Mouse (Mus musculus): ENCODE results near the gene Prkg1.

Prkg1 gene

DNA sequence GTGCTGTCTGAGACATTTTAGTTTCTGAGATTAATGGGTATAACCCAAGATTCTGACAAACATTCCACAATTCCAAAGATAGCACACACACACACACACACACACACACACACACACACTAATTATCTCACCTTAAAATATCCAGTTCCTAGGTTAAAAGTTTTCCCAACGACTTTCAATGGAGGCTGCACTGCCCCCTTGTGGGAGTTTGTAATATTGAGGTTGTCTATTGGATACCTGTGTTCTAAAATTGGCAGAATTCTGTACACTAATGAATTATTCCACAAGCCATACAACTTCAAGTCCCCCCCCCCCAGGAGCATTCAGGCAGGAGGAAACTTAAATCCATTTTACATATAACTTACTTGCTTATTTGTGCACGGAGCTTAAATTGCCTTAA, 18.2 kb downstream of the Prkg1 start:
- peak in 1 of 2 experiments; percentile 27 for DNase-seq (ENCODE audit: low spot score in 2 of 2)

DNA sequence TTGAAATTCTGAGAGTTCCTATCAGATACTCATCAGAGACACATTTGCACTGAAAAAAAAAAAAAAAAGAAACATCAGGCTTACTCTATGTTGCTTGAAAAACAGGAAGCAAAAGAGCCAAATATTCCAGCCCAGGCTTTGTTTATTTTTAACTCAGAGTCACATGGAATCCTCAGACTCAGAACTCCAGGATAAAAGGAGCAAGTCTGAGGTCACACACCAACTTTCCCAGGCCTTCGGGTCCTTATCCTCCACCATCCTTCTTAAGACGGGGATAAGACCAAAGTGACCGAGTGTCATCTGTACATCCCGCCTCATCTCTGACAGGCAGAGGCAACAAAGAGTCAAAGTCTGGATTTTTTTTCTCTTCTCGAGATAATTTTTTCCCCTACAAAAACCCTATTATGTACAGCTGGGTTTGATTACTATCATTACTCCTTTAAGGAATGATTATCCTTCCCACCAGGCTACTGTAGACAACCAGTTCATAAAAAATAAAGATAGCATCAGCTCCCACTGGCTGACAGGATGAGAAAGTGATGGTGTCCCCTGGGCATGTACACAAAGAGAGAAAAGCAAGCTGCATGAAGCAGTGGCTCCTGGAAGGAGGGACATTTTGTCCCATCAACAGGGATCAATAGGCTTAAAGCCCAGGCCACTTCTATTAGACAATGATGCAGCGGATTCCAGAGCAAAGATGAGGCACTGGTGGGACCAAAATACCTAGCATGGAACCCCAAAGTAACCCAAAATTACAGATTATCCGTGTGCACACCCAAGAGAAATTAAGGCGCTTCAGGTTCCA, 21.4 kb downstream of the Prkg1 start:
- DNase-seq (ENCODE audit: low spot score in 2 of 2), result no peak

DNA sequence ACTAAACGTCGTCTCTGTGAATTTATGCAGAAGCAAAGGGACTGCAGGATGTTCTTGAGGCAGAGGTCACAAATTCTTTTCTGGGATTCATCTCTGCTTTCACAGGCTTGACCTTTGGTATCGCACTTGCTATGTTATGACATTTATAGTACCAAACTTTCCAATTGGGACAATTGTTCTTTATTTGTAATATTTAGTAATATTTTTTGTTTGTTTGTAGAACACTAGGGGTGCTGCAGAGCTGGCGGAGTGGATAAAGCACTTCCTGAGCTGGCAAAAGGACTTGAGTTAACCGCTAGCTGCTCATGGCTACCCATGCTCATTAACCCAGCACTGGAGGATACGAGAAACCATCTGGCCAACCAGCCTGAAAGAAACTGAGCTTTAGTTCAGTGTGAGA, 49.9 kb downstream of the Prkg1 start:
- no peak for DNase-seq (ENCODE audit: low spot score in 2 of 2)

DNA sequence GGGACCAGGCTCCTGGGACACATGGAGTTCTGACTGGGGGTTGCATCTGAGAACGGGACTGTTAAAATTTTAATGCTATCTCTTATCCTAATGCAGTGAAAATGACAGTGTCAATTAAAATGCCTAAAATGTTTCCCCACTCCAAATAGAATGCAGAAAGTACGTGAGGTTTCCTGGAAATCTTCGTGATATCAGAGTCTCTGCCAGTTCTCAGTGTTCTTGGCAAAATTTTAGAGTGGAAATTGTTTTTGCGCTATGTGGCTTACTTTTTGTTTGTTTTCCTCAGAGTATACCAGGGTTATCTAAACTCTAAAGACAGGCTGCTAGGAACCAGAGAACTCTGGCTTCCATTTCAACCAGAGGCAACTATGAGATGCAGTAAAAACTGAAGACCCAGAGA, 50.4 kb downstream of the Prkg1 start:
- DNase-seq (ENCODE audit: low spot score in 2 of 2), result no peak

DNA sequence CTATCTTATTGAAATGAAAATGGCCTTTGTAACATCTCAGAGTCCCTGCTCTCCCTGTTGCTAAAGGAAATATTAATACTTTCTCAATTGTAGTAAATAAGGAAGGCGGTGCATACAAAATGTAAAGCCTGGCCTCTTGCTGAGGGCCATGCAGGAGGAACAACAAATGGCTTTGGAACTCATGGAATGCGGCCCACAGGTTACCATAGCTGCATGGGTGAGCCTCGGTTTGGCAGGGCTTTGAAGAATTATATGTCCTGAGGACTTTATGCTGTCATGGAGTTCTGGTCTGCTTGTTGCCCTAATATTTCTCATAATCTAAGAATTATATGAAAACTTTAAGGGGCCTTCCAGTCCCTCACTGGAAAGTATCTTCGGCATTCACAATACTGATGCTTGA, 51.5 kb downstream of the Prkg1 start:
- DNase-seq (ENCODE audit: low spot score in 2 of 2), result no peak

DNA sequence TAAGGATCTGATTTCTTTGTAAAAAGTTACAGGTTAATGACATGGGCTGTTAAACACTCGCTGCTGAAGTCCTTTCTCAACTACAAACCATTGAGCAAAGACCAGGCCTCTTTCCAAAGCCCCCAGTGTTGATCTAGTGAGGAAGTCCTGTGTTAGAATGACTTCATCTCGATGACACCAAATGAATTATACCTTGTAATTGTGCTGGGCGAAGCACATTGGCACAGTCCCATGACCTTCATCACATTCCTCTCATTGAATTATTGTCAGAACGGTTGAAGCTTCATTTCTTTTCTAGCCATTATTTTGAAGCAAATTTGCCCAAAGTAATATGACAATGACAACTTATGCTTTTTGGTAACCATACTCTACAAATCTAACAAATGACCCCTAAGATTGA, 54.5 kb downstream of the Prkg1 start:
- no peak for DNase-seq (ENCODE audit: low spot score in 2 of 2)

DNA sequence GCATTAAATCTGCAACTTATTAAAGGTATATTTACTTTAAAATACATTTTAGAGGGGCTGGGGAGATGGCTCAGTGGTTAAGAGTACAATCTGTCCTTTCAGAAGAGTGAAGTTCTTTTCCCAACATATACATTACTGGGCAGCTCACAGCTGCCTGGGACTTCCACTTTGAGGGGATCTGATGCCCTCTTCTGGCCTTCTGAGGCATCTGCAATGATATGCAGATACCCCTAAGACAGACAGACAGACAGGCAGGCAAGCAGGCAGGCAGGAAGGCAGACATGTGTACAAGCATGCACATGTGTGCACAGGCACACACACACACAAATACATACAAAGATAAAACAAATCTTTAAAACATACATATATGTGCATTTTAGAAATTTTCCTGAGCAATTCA, 60.8 kb downstream of the Prkg1 start:
- no peak for DNase-seq (ENCODE audit: low spot score in 2 of 2)

DNA sequence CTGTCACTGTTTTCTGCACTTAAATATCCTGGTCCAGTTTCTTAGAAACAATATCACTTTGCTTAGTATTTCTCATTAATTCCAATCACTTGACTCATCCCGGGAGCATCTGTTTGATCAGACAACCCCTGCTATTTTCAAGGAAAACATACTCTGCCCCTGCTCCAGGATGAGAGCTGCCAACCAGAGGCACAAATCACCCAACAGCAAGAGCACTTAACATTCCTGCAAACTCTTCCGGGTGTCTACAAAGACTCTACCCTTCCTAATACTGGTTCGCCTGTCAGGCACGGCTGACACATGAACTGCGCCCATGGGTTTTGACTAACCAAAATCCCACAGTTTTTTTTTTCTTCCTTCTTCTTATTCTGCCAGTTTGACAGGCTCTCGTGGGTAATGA, 65.9 kb downstream of the Prkg1 start:
- no peak for DNase-seq (ENCODE audit: low spot score in 2 of 2)

DNA sequence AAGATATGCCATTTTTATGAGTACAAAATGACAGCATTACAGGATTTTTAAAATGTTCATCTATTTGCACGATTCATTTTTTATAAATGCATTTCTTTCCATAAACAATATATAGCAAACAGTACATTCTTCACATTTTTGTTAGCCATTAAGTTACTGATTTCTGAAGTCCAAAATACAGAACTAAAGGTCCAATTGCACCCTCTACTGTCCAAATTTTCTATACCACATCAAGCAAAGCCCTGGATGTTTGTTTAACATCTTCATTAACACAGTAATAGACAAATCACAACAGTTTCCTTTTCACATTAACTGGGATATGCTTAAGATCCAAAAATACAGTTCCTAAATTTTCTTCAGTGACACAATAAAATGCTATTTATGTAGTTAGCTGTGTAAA, 84.0 kb downstream of the Prkg1 start:
- DNase-seq (ENCODE audit: low spot score in 2 of 2), result no peak

DNA sequence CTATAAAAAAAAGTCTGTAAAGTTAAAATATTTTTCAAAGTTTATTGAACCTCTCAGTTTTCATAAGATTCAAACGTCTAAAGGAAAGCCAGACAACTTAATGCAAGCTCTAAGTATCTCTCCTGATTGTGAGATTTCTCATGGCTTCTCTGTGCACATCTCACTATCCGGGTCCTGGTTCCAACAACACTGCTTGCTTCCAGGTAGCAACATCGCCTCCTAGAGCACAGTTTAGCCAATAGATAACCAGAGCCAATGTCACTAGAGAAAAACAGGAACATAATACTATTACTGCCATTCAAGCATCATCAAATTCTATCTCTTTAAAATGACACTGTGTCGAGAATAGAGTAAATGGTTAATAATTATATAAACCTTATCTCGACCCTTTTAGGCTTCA, 86.5 kb downstream of the Prkg1 start:
- no peak for DNase-seq (ENCODE audit: low spot score in 2 of 2)

DNA sequence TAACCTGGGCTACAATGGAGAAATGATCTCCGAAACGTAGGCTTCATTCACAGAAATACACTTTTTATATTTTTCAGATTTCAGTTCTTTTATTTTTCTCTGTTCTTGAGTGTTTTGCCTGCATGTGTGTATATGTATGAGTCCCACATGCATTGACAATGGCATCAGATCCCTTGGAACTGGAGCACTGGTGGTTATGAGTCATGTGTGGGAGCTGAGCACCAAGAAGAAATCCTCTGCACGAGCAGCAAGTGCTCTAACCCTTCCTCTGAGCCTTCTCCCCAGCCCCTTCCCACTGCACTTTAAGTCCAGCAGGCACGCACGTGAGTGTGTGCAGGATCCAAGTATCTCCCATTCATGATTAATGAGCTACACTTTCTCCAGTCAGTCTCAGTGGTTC, 93.1 kb downstream of the Prkg1 start:
- no peak for DNase-seq (ENCODE audit: low spot score in 2 of 2)

DNA sequence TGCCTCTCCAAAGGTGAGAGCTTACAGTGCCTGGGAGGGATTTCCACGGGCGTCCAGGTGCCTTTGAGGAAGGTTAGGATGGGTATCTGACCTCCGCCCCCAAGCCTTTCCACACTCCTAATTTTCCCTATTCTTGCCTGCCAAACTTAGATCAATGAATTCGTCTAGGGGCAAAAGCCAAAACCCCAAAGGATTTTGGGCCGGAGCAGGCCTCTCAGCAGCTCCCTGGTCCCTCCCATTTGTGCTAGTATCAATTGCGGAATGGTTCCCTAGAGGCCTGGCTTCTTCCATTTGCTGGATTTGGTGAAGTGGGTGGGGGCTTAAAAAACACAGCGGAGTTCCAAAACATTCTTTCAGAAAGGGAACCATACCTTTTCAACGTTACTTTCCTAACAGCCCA, 99.8 kb downstream of the Prkg1 start:
- DNase-seq (ENCODE audit: low spot score in 2 of 2), result no peak

DNA sequence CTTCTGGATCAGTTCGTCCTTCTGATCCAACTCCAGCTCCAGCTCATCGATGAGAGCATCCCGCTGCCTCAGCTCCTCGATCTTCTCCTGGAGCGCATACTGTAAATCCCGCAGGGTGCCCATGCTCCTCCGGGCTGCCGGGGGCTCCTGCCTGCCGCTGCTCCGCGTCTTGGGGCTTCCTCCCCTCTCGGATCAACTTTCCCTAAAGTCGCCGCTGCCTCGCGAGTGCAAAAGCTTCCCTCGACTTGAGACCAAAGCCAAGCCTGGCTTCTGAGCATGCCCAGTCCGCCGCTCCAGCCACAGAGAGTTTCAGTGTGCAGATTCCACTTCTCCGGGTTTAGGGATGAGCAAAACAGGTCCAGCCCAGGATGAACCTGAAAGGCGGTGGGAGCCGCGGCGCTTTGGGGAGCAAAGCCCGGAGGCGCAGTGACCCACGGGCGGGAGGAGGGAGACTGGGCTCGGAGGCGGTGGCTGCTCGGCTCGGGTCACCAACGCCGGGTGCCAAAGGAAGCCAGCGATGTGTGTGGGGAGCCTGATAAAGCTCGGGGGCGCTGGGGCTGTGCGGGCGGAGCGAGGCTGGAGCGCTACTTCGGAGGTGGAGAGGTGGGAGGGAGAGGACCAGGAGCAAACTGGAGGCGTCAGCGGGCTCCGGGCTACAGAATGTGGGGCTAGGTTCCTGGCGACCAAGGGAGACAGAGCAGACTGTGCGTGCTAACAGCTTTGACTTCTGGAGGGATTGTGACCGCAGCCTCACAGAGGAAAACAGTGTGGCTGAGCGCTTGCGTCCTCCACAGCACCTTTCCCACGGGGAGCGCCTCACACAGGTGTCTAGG, 100.5 kb downstream of the Prkg1 start:
- peak; percentile 12 to 42 for DNase-seq (ENCODE audit: low spot score in 2 of 2)

DNA sequence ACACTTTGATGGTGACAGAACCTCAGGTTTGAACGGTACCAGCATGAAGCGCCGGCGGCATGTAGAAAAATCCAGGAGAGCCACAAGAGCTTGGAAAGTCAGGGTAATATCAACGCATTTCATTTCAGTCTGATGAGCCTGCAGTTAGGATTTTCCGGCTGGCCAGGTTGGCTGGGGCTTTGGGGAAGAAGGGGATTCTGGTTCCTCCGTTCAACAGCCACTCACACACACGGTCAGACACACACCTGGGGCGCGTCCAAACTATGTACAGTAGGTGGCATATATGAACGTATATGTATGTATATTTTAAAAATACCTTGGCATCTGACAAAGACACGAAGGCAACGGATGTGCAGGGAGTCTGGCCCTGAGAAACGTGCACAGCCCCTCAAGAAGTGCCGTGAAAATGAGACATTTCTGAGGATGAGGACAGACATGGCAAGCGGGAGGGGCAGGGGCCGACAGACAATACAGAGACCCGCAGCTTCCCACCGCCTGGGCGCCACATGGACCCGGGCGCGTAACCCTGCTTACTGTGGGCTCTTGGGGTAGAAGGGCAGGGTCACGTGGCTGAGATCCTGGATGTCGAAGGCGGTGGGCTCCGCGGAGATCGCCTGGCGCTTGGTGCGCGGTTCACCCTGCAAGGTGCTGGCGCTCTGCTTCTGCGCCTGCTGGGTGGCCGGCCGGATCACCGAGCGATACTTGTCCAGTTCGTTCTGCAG, 101.2 kb downstream of the Prkg1 start:
- DNase-seq (ENCODE audit: low spot score in 2 of 2), result no peak

DNA sequence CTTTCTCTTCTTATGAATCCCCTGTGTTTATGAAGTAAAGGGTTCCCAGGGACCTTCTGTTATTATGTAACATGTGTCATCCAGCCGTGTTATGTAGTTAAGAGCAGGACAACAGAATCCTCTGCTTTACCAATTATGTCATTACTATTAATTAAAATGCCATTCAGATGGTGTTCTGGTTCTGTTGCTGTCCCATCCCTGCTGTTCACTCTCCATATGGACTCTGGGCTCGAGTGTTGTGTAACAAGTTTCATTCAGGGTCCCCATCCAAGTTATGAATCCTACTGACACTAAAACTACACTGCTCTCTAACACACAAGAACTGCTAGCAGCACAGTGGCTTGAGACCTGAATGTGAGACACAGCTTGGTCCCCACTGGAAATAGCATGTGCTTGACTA, 102.0 kb downstream of the Prkg1 start:
- DNase-seq (ENCODE audit: low spot score in 2 of 2), result no peak

DNA sequence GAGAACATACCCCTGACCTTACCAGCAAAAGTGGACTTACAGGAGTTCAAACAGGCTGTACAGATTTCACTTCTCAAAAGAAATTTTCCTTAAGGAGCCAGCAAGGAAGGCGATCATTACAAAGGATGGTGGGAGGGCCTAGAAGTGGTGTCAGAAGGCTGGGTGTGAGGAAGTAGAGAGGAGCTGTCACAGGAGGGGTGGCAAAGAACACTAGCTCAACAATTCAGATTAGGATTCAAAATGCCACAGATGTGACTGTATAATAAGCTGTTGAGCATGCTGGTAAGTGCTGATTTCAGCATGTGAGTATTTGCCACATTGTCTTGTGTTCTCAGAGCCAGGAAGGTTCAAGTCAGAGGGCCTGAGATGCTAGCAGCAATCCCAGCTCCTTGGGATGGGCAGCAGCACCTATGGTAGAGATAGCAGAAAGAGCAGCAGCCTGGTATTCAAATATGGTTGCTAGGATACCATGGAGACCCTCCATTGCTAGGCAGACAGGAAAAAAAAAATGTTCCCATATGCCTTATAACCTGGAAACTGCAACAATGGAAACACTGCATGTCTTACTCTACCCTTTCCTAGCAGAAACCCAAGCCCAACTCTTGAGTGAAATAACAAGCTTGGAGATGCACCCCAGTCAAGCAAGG, 106.0 kb downstream of the Prkg1 start:
- no peak for DNase-seq (ENCODE audit: low spot score in 2 of 2)

DNA sequence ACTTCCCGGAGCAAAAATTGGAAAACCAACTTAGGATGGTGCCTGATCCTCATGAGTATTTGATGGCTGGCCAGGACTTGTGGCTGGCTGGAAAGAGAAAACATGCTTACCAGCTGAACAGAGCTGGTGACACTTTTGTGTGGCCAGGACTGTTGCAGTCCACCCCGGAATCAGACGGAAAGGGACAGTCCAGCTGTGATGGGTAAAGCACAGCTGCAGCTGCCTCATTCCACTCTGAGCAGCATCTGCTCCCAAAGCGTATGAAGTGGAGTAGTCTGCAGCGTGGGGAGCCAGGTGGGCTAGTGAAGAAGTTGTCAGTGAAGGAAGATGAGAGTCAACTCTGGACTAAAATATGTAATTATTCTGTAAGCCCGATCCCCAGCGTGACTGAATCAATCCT, 108.6 kb downstream of the Prkg1 start:
- no peak for DNase-seq (ENCODE audit: low spot score in 2 of 2)

DNA sequence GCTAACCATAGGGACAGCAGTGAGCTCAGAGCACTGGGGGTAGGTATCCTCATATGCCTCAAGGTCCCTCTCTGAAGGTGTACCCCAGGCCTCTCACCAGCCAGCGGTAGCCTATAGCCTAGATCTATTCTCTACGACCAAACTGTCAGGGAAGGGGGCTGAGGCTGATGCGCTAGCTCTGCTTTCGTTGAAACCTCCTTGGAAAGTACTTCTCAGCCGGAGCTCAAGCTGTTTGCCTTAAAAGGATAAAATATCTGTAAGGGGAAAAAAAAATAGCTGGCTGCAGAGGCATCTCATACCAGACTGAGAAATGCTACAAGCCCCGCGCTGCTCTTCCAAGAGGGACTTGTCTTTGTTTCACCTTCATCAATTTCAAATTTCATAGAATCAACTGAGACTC, 109.0 kb downstream of the Prkg1 start:
- DNase-seq (ENCODE audit: low spot score in 2 of 2), result no peak

DNA sequence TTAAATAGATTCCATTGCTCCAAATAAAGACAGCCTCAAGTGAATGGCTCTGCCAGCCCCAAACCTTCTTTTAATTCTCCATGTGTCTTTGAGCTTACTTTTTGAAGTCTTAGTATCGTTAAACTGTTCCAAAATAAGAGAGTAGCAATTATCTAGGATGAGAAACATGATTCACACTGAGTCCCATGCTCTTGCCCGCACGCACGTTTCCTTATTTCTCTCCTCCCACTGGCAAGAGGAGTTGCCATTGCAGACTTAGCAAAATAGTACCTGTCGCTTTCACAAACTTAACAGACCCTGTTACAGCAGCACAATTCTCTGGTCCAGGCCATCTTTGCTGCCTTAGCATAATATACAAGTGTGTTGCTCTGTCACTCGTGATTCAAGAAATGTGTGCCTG, 110.8 kb downstream of the Prkg1 start:
- DNase-seq (ENCODE audit: low spot score in 2 of 2), result no peak

DNA sequence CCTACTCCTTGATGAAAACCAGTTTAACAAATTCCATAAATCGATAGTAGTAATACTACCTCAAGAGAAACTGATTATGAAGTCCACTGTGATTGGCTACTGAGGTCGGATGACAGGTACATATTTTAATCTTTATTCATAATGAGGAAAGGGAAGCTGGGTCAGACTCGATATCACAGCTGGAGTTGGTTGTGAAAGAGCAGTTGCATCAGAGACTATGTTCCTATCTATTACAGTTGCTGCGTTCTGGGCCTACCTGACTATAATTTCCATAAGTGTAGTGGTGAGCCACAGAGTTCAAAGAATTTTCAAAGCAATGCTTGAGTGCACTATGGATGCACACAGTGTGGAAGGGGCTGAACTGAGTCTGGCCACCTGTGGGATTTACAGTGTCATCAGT, 114.4 kb downstream of the Prkg1 start:
- no peak for DNase-seq (ENCODE audit: low spot score in 2 of 2)

DNA sequence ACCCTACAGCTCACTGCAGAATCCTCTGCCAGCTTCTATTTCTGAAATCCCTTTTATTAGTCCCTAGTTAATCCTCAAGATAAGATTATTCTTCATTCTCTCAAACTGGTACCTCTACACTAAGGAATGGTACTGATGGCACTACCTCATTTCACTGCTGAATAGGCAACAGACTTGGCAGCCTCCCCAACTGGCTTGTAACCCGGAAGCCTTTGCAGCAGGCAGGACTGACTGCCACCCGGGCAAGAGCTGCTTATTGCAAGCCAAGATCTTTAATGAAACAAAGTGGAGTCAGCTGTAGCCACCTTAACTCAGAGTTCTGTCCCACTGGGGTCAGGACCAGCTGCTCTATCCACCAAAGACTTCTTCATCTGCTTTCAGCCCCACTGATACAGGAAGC, 117.3 kb downstream of the Prkg1 start:
- DNase-seq (ENCODE audit: low spot score in 2 of 2), result no peak
